Mouse (Mus musculus): ENCODE data around the gene Six5.
A peak's percentile ranks its signal among the peaks of the same experiment; 100 is the strongest.

Gene Six5

GRCm38 (mm10) chr7:19075723-19076585, 18.4 kb upstream of the Six5 start, which contains the start of gene Dmwd:
TSS of gene Dmwd (plus strand) at chr7:19076227.
- peak; percentile 99 for DNase-seq

- no peak for DNase-seq
Observed at GRCm38 (mm10) chr7:19076586-19076991, 17.8 kb upstream of the Six5 start.

- no peak for DNase-seq
Observed at GRCm38 (mm10) chr7:19077761-19078160, 16.6 kb upstream of the Six5 start.

GRCm38 (mm10) chr7:19078732-19079131, 15.7 kb upstream of the Six5 start:
- no peak for DNase-seq

- no peak for DNase-seq
Observed at GRCm38 (mm10) chr7:19080451-19080950, 13.9 kb upstream of the Six5 start.

- no peak for DNase-seq
Observed at GRCm38 (mm10) chr7:19082171-19082570, 12.2 kb upstream of the Six5 start.

- peak; percentile 78 for DNase-seq
Observed at GRCm38 (mm10) chr7:19083096-19083495, 11.3 kb upstream of the Six5 start.

GRCm38 (mm10) chr7:19083701-19084100, 10.7 kb upstream of the Six5 start, which contains the start of gene Dmpk:
TSS of gene Dmpk (plus strand) at chr7:19083849.
- DNase-seq: peak; percentile 52

- peak; percentile 26 for DNase-seq
Observed at GRCm38 (mm10) chr7:19084277-19084771, 10.1 kb upstream of the Six5 start.

GRCm38 (mm10) chr7:19084921-19085473, 9.4 kb upstream of the Six5 start:
- DNase-seq: peak; percentile 43

GRCm38 (mm10) chr7:19085495-19085894, 8.9 kb upstream of the Six5 start:
- no peak for DNase-seq

- DNase-seq: peak; percentile 79
Observed at GRCm38 (mm10) chr7:19086042-19086441, 8.4 kb upstream of the Six5 start.

- no peak for DNase-seq
Observed at GRCm38 (mm10) chr7:19086760-19087159, 7.6 kb upstream of the Six5 start.

- DNase-seq: peak; percentile 78
Observed at GRCm38 (mm10) chr7:19088813-19089212, 5.6 kb upstream of the Six5 start.

GRCm38 (mm10) chr7:19091913-19092312, 2.5 kb upstream of the Six5 start:
- DNase-seq: no peak

GRCm38 (mm10) chr7:19092381-19093173, 1.8 kb upstream of the Six5 start:
- peak; percentile 73 for DNase-seq

GRCm38 (mm10) chr7:19093174-19093521, 1.2 kb upstream of the Six5 start:
- DNase-seq: peak; percentile 94

GRCm38 (mm10) chr7:19093537-19094385, 633 bp upstream of the Six5 start:
- peak; percentile 99 for DNase-seq

GRCm38 (mm10) chr7:19094826-19095750, 694 bp downstream of the Six5 start:
- peak; percentile 68 for DNase-seq

- peak; percentile 87 for DNase-seq
Observed at GRCm38 (mm10) chr7:19095751-19096110, 1.3 kb downstream of the Six5 start.

GRCm38 (mm10) chr7:19096421-19096976, 2.1 kb downstream of the Six5 start:
- no peak for DNase-seq
